Mouse (Mus musculus): ENCODE measurements around the gene A4gnt.

GRCm38 (mm10) chr9:99662887-99663286, 50.6 kb downstream of the A4gnt start:
- TF ChIP-seq MAFK (IDR thresholded peaks at IDR 0.05; ENCODE audit: borderline replicate concordance, low read depth, low read length) (no peak), POLR2A (IDR thresholded peaks at IDR 0.05; ENCODE audit: control insufficient read depth in 1 of 2, insufficient read depth in 1 of 2, low read depth in 1 of 2, low read length in 2 of 2, poor library complexity in 1 of 2) (no peak), CTCF (IDR thresholded peaks at IDR 0.05 in 2 of 3, conservative IDR thresholded peaks at IDR 0.05 in 1 of 3; ENCODE audit: control insufficient read depth in 1 of 3, insufficient read depth in 1 of 3, low read depth in 2 of 3, low read length in 3 of 3, poor library complexity in 1 of 3, severe bottlenecking in 1 of 3) (no peak), MAX (IDR thresholded peaks at IDR 0.05; ENCODE audit: low read length) (no peak), USF2 (IDR thresholded peaks at IDR 0.05; ENCODE audit: borderline replicate concordance in 1 of 2, insufficient read depth in 1 of 2, low read depth in 1 of 2, low read length in 2 of 2) (no peak), TAL1 (IDR thresholded peaks at IDR 0.05; ENCODE audit: low read length) (no peak), MYB (IDR thresholded peaks at IDR 0.05; ENCODE audit: low read depth, low read length) (no peak), ZC3H11A (IDR thresholded peaks at IDR 0.05; ENCODE audit: low read depth, low read length) (no peak)

Data from MEL (cell line).